Mouse (Mus musculus): ENCODE data around the gene Baiap3. TPM values are rescaled to one million over a fixed set of nuclear protein-coding genes. Genes with fewer than 3 reads are reported as not detected.

Gene Baiap3
- total and polyA plus RNA-seq, 2 experiments from 2014 or later, result 48.4 to 94.2 TPM

GRCm38 (mm10) chr17:25210006-25210405 lies 46.2 kb downstream of the Baiap3 start:
- no peak overlapping the region for H3K9ac ChIP-seq (replicated peaks; ENCODE audit: low read length, poor library complexity, severe bottlenecking)
- DNase-seq (ENCODE audit: low spot score), result no peak
- H3K36me3 ChIP-seq (ENCODE audit: insufficient read depth, low read length), result peaks cover 75% of the 10 kb centered on the region
- H3K4me3 ChIP-seq (ENCODE audit: low read depth, low read length), result no peak overlapping the region
- no peak overlapping the region for H3K4me2 ChIP-seq (ENCODE audit: low read depth, low read length, poor library complexity, severe bottlenecking)
- no peak overlapping the region for H3K27ac ChIP-seq (ENCODE audit: low read depth, low read length)
- no peaks in the 10 kb centered on the region for H3K9me3 ChIP-seq (ENCODE audit: low read length)
- H3K4me1 ChIP-seq (ENCODE audit: insufficient read depth, low read length), result no peaks in the 10 kb centered on the region
- no peak for ATAC-seq (ENCODE audit: low FRiP score)
- no peak for TF ChIP-seq CTCF (IDR thresholded peaks at IDR 0.05)
- H3K27me3 ChIP-seq (ENCODE audit: insufficient read depth, low read length), result no peaks in the 10 kb centered on the region
- WGBS, result over 99% methylated on average over 4 of the region's 4 CpGs

GRCm38 (mm10) chr17:25202401-25202800 lies 53.8 kb downstream of the Baiap3 start:
- H3K36me3 ChIP-seq (ENCODE audit: insufficient read depth, low read length), result peaks cover 61% of the 10 kb centered on the region
- no peak overlapping the region for H3K9ac ChIP-seq (replicated peaks; ENCODE audit: low read length, poor library complexity, severe bottlenecking)
- DNase-seq (ENCODE audit: low spot score) (no peak), ATAC-seq (ENCODE audit: low FRiP score) (no peak)
- H3K9me3 ChIP-seq (ENCODE audit: low read length), result no peaks in the 10 kb centered on the region
- no peaks in the 10 kb centered on the region for H3K27me3 ChIP-seq (ENCODE audit: insufficient read depth, low read length)
- H3K4me1 ChIP-seq (ENCODE audit: insufficient read depth, low read length), result no peaks in the 10 kb centered on the region
- WGBS, result 92% methylated on average over 4 of the region's 4 CpGs
- no peak overlapping the region for H3K4me3 ChIP-seq (ENCODE audit: low read depth, low read length)
- no peak for TF ChIP-seq CTCF (IDR thresholded peaks at IDR 0.05)
- no peak overlapping the region for H3K4me2 ChIP-seq (ENCODE audit: low read depth, low read length, poor library complexity, severe bottlenecking)
- H3K27ac ChIP-seq (ENCODE audit: low read depth, low read length), result no peak overlapping the region

Small RNA genes within 50 kb of the gene (microRNA-seq; reads per million reads assigned to microRNA genes)
- 57.3 reads per million, percentile 39 among the genes with 10 or more reads in this experiment for gene Mir3547 (ENCODE audit: borderline number of aligned reads)

Other genes starting within 250 kb of the Baiap3 start
- gene Cramp1l, start 240.6 kb downstream of the Baiap3 start, total RNA-seq (2014; rRNA removed), result 17.4 and 22.3 TPM in 2 replicates
- 2.7 and 3.2 TPM in 2 replicates for gene Cramp1l, start 240.6 kb downstream of the Baiap3 start, polyA plus RNA-seq (2015; fragmentation: Nextera tagmentation; extraction: Ambion mirVana)
- 22.7 and 39.8 TPM in 2 replicates for gene Ift140, start 240.3 kb downstream of the Baiap3 start, total RNA-seq (2014; rRNA removed)
- gene Ift140, start 240.3 kb downstream of the Baiap3 start, polyA plus RNA-seq (2015; fragmentation: Nextera tagmentation; extraction: Ambion mirVana), result 13.5 and 14.4 TPM in 2 replicates
- gene Tmem204, start 172.8 kb downstream of the Baiap3 start, total RNA-seq (2014; rRNA removed), result 11.1 and 11.2 TPM in 2 replicates
- 8.2 and 8.3 TPM in 2 replicates for gene Tmem204, start 172.8 kb downstream of the Baiap3 start, polyA plus RNA-seq (2015; fragmentation: Nextera tagmentation; extraction: Ambion mirVana)
- 45.0 and 56.3 TPM in 2 replicates for gene Telo2, start 140.4 kb downstream of the Baiap3 start, total RNA-seq (2014; rRNA removed)
- gene Telo2, start 140.4 kb downstream of the Baiap3 start, polyA plus RNA-seq (2015; fragmentation: Nextera tagmentation; extraction: Ambion mirVana), result 34.9 and 36.5 TPM in 2 replicates
- 0.42 TPM in 1 of 2 replicates, not detected in the other for gene Ptx4, start 135.6 kb downstream of the Baiap3 start, total RNA-seq (2014; rRNA removed)
- 0.20 and 0.59 TPM in 2 replicates for gene Ptx4, start 135.6 kb downstream of the Baiap3 start, polyA plus RNA-seq (2015; fragmentation: Nextera tagmentation; extraction: Ambion mirVana)
- gene Clcn7, start 123.0 kb downstream of the Baiap3 start, total RNA-seq (2014; rRNA removed), result 37.9 and 39.5 TPM in 2 replicates
- gene Clcn7, start 123.0 kb downstream of the Baiap3 start, polyA plus RNA-seq (2015; fragmentation: Nextera tagmentation; extraction: Ambion mirVana), result 25.5 and 26.7 TPM in 2 replicates
- gene Ccdc154, start 93.9 kb downstream of the Baiap3 start, total RNA-seq (2014; rRNA removed), result not detected in 2 replicates
- gene Ccdc154, start 93.9 kb downstream of the Baiap3 start, polyA plus RNA-seq (2015; fragmentation: Nextera tagmentation; extraction: Ambion mirVana), result not detected in 2 replicates
- 0.57 TPM in 1 of 2 replicates, not detected in the other for gene Gm38655, start 80.9 kb downstream of the Baiap3 start, total RNA-seq (2014; rRNA removed)
- not detected in 2 replicates for gene Gm38655, start 80.9 kb downstream of the Baiap3 start, polyA plus RNA-seq (2015; fragmentation: Nextera tagmentation; extraction: Ambion mirVana)
- 16.8 and 17.9 TPM in 2 replicates for gene BC003965, start 71.8 kb downstream of the Baiap3 start, total RNA-seq (2014; rRNA removed)
- 30.2 and 30.3 TPM in 2 replicates for gene BC003965, start 71.8 kb downstream of the Baiap3 start, polyA plus RNA-seq (2015; fragmentation: Nextera tagmentation; extraction: Ambion mirVana)
- 34.1 and 34.7 TPM in 2 replicates for gene Unkl, start 68.0 kb downstream of the Baiap3 start, total RNA-seq (2014; rRNA removed)
- gene Unkl, start 68.0 kb downstream of the Baiap3 start, polyA plus RNA-seq (2015; fragmentation: Nextera tagmentation; extraction: Ambion mirVana), result 17.3 and 19.5 TPM in 2 replicates
- gene Gnptg, start 16.2 kb downstream of the Baiap3 start, total RNA-seq (2014; rRNA removed), result 97.2 and 104 TPM in 2 replicates
- 127 and 134 TPM in 2 replicates for gene Gnptg, start 16.2 kb downstream of the Baiap3 start, polyA plus RNA-seq (2015; fragmentation: Nextera tagmentation; extraction: Ambion mirVana)
- gene Tsr3, start 16.2 kb downstream of the Baiap3 start, total RNA-seq (2014; rRNA removed), result 39.6 and 40.1 TPM in 2 replicates
- 74.2 and 76.2 TPM in 2 replicates for gene Tsr3, start 16.2 kb downstream of the Baiap3 start, polyA plus RNA-seq (2015; fragmentation: Nextera tagmentation; extraction: Ambion mirVana)
- gene Ube2i, start 18.3 kb upstream of the Baiap3 start, total RNA-seq (2014; rRNA removed), result 444 and 524 TPM in 2 replicates
- 401 and 432 TPM in 2 replicates for gene Ube2i, start 18.3 kb upstream of the Baiap3 start, polyA plus RNA-seq (2015; fragmentation: Nextera tagmentation; extraction: Ambion mirVana)
- gene Prss34, start 42.0 kb upstream of the Baiap3 start, total RNA-seq (2014; rRNA removed), result not detected in 2 replicates
- gene Prss34, start 42.0 kb upstream of the Baiap3 start, polyA plus RNA-seq (2015; fragmentation: Nextera tagmentation; extraction: Ambion mirVana), result not detected in 2 replicates
- gene Prss28, start 52.3 kb upstream of the Baiap3 start, total RNA-seq (2014; rRNA removed), result not detected in 2 replicates
- gene Prss28, start 52.3 kb upstream of the Baiap3 start, polyA plus RNA-seq (2015; fragmentation: Nextera tagmentation; extraction: Ambion mirVana), result not detected in 2 replicates
- gene Prss29, start 62.3 kb upstream of the Baiap3 start, total RNA-seq (2014; rRNA removed), result not detected in 2 replicates
- not detected in 2 replicates for gene Prss29, start 62.3 kb upstream of the Baiap3 start, polyA plus RNA-seq (2015; fragmentation: Nextera tagmentation; extraction: Ambion mirVana)
- gene Tpsab1, start 89.2 kb upstream of the Baiap3 start, total RNA-seq (2014; rRNA removed), result not detected in 2 replicates
- gene Tpsab1, start 89.2 kb upstream of the Baiap3 start, polyA plus RNA-seq (2015; fragmentation: Nextera tagmentation; extraction: Ambion mirVana), result not detected in 2 replicates
- gene Tpsb2, start 109.9 kb upstream of the Baiap3 start, total RNA-seq (2014; rRNA removed), result 0.28 and 1.8 TPM in 2 replicates
- 0.60 and 1.0 TPM in 2 replicates for gene Tpsb2, start 109.9 kb upstream of the Baiap3 start, polyA plus RNA-seq (2015; fragmentation: Nextera tagmentation; extraction: Ambion mirVana)
- gene Tpsg1, start 112.9 kb upstream of the Baiap3 start, total RNA-seq (2014; rRNA removed), result not detected in 2 replicates
- 1.0 and 1.2 TPM in 2 replicates for gene Tpsg1, start 112.9 kb upstream of the Baiap3 start, polyA plus RNA-seq (2015; fragmentation: Nextera tagmentation; extraction: Ambion mirVana)
- gene Cacna1h, start 177.4 kb upstream of the Baiap3 start, total RNA-seq (2014; rRNA removed), result 117 and 164 TPM in 2 replicates
- gene Cacna1h, start 177.4 kb upstream of the Baiap3 start, polyA plus RNA-seq (2015; fragmentation: Nextera tagmentation; extraction: Ambion mirVana), result 7.6 and 9.5 TPM in 2 replicates
- gene Tekt4, start 198.3 kb upstream of the Baiap3 start, total RNA-seq (2014; rRNA removed), result 1.9 and 5.2 TPM in 2 replicates
- gene Tekt4, start 198.3 kb upstream of the Baiap3 start, polyA plus RNA-seq (2015; fragmentation: Nextera tagmentation; extraction: Ambion mirVana), result 2.1 and 2.3 TPM in 2 replicates
- 1.9 and 2.0 TPM in 2 replicates for gene Sstr5, start 240.9 kb upstream of the Baiap3 start, total RNA-seq (2014; rRNA removed)
- 1.7 and 2.4 TPM in 2 replicates for gene Sstr5, start 240.9 kb upstream of the Baiap3 start, polyA plus RNA-seq (2015; fragmentation: Nextera tagmentation; extraction: Ambion mirVana)

Measured in midbrain, postnatal 0 days (tissue).